Mouse (Mus musculus): ENCODE data around the gene Plekhh2. TPM values are rescaled to one million over a fixed set of nuclear protein-coding genes. Genes with fewer than 3 reads are reported as not detected.

Plekhh2 gene
- polyA plus RNA-seq, 1 experiment from 2014 or later: 0.45 TPM

DNA sequence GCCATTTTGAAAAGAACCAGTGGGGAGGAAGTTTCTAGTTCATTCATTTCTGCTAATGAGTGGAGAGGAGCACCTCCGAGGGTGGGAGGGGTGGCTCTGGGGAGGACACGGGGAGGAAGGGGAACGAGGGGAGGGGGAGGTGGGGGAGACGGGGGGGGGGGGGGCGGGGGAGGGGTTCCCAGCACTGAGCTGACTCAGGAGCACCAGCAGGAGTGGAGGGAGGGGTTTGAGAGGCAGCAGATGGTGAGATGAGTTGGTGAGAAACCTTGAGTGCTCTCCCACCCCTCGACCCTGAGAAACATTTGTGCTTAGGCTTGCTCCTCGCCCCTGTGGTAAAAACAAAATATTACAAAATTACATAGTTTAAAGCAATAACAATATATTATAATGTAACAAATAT lies 134.2 kb downstream of the Plekhh2 start:
- Histone ChIP-seq H3K36me3 (replicated peaks) (no peaks in the 10 kb centered on the region), H3K27me3 (no peaks in the 10 kb centered on the region), H3K9me3 (replicated peaks) (no peaks in the 10 kb centered on the region), H3K4me1 (replicated peaks) (peaks cover 8% of the 10 kb centered on the region; the same call in 1 of the 2 replicates), H3K4me3 (replicated peaks) (no peak overlapping the region), H3K4me2 (no peak overlapping the region), H3K27ac (replicated peaks) (no peak overlapping the region), H3K9ac (no peak overlapping the region)
- WGBS (ENCODE audit: insufficient replicate concordance): 11% methylated on average over 5 of the region's 7 CpGs
- no peak for ATAC-seq (ENCODE audit: insufficient read depth)

DNA sequence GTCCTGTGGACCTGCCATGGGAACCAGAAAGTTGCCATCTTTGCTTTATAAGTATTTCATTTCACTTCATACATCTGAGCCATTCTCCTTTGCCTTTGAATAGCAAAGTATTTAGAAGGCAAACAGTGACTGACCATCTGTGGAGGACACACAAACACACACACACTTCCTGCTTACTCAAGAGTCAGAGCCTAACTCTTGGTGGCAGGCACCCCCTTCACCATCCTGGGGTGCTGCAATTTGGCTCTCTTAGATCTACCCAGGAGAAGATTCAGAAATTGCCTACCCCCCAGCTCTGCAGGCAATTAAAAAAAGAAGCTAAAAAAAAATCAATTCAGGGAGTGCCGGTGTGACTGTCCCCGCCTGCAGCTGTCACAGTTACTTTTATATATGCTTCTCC lies 134.8 kb downstream of the Plekhh2 start:
- H3K27me3 ChIP-seq: no peaks in the 10 kb centered on the region
- no peak overlapping the region for H3K27ac ChIP-seq (replicated peaks)
- H3K9me3 ChIP-seq (replicated peaks): no peaks in the 10 kb centered on the region
- no peaks in the 10 kb centered on the region for H3K36me3 ChIP-seq (replicated peaks)
- no peak overlapping the region for H3K4me3 ChIP-seq (replicated peaks)
- 42% methylated on average over 2 of the region's 2 CpGs for WGBS (ENCODE audit: insufficient replicate concordance)
- no peak overlapping the region for H3K9ac ChIP-seq
- H3K4me1 ChIP-seq (replicated peaks): peaks cover 8% of the 10 kb centered on the region; the same call in 1 of the 2 replicates
- H3K4me2 ChIP-seq: no peak overlapping the region
- ATAC-seq (ENCODE audit: insufficient read depth): no peak

DNA sequence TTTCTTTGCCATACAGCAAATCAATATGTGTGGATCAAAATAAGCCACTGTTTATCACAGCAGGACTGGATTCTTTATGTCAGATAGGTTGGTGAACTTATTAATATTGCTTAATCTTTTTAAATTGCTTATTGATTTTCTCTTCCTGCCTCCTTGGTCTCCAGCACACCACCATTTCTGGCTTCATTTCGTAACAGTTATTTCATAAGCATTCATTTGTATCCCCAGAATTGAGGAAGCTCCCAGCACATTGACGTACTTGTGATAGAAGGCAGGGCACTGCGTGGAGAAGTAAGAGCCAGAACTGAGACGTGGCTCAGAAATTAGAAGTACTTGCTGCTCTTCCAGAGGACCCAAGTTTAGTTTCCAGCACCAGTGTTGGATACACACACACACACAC lies 135.9 kb downstream of the Plekhh2 start:
- Histone ChIP-seq H3K27me3 (no peaks in the 10 kb centered on the region), H3K9me3 (replicated peaks) (no peaks in the 10 kb centered on the region), H3K4me1 (replicated peaks) (peaks cover 8% of the 10 kb centered on the region; the same call in 1 of the 2 replicates), H3K27ac (replicated peaks) (no peak overlapping the region), H3K9ac (no peak overlapping the region), H3K4me2 (no peak overlapping the region), H3K4me3 (replicated peaks) (no peak overlapping the region), H3K36me3 (replicated peaks) (no peaks in the 10 kb centered on the region)
- 18% methylated on average over 4 of the region's 4 CpGs for WGBS (ENCODE audit: insufficient replicate concordance)
- ATAC-seq (ENCODE audit: insufficient read depth): no peak

DNA sequence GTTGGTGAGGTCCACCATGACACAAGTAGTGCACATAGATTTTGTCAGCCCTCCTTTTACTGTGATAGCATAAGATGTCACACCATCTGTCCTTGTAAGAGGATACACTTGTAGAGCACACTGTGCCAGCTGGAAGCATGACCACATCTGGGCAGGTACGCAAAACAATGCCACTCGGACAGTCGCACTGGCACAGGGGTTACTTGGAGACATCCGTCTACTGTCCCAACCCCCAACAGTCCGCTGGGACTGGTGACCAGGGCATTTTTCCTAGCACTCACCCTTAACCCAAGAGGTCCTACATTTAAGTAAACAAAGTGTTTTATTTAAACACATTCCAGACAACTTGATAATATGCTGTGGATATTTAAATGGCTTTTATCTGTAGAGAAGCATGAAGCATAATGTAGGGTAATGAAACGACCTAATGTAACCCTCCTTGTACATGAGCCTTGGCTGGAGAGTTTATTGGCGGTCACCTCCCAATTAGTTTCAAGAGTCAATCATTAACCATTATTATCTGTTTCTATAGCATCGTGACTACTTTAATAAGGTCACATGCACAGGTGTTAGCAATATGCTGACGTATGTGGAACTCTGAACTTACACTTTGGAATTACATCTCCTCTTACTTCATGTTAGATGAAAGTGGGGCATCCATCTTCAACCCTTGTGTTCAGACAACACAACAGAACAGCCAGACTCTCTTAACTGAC lies 138.8 kb downstream of the Plekhh2 start:
- Histone ChIP-seq H3K27me3 (no peaks in the 10 kb centered on the region), H3K4me3 (replicated peaks) (no peak overlapping the region), H3K9me3 (replicated peaks) (no peaks in the 10 kb centered on the region), H3K4me2 (no peak overlapping the region), H3K4me1 (replicated peaks) (peaks cover 8% of the 10 kb centered on the region; the same call in 1 of the 2 replicates), H3K36me3 (replicated peaks) (no peaks in the 10 kb centered on the region), H3K9ac (no peak overlapping the region), H3K27ac (replicated peaks) (no peak overlapping the region)
- ATAC-seq (ENCODE audit: insufficient read depth): no peak
- WGBS (ENCODE audit: insufficient replicate concordance): 69% methylated on average over 9 of the region's 9 CpGs

DNA sequence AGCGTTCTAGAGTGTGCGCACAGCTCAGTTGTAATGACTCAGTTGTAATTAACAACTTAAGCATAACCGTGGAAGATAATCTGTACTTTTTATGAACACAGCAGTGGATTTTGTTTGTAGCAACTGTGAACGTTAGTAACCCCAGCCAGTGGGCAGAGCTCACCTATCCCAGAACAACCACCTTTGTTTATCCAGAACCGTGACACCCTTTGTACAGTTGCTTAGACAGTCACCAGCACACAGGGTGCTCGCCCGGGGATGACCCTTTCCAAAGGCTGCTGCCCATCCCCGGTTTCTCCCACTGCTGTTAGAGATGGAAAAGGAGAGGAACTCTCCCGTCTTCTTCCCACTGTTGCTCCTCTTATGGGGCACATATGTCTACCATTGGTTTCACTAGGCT lies 141.8 kb downstream of the Plekhh2 start:
- WGBS (ENCODE audit: insufficient replicate concordance): 61% methylated on average over 9 of the region's 9 CpGs
- no peaks in the 10 kb centered on the region for H3K27me3 ChIP-seq
- no peak overlapping the region for H3K9ac ChIP-seq
- H3K36me3 ChIP-seq (replicated peaks): no peaks in the 10 kb centered on the region
- no peaks in the 10 kb centered on the region for H3K4me1 ChIP-seq (replicated peaks)
- no peak overlapping the region for H3K4me2 ChIP-seq
- no peak overlapping the region for H3K4me3 ChIP-seq (replicated peaks)
- ATAC-seq (ENCODE audit: insufficient read depth): no peak
- H3K9me3 ChIP-seq (replicated peaks): no peaks in the 10 kb centered on the region
- no peak overlapping the region for H3K27ac ChIP-seq (replicated peaks)

DNA sequence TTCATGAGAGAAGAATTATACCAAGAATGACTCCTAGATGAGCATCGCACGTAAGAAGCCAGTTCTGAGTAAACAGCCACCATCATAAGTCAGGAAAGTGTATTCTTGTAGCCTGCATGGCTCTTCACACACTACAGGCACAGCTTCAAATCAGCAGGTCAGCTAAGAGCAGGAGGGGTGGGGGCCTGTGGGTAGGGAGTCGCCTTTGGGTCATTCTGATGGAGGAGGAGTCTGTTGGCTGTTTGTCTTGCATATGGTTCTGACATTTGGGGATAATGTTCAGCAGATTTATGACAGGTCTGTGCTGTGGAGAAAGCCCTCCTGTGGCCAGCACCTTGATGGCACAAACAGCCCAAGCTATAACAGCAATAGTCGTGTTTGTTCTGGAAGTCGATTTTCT lies 144.5 kb downstream of the Plekhh2 start:
- H3K4me2 ChIP-seq: no peak overlapping the region
- no peaks in the 10 kb centered on the region for H3K9me3 ChIP-seq (replicated peaks)
- no peaks in the 10 kb centered on the region for H3K36me3 ChIP-seq (replicated peaks)
- H3K27me3 ChIP-seq: no peaks in the 10 kb centered on the region
- H3K4me3 ChIP-seq (replicated peaks): no peak overlapping the region
- ATAC-seq (ENCODE audit: insufficient read depth): no peak
- H3K27ac ChIP-seq (replicated peaks): no peak overlapping the region
- WGBS (ENCODE audit: insufficient replicate concordance): 66% methylated on average over 5 of the region's 5 CpGs
- no peak overlapping the region for H3K9ac ChIP-seq
- H3K4me1 ChIP-seq (replicated peaks): no peaks in the 10 kb centered on the region

DNA sequence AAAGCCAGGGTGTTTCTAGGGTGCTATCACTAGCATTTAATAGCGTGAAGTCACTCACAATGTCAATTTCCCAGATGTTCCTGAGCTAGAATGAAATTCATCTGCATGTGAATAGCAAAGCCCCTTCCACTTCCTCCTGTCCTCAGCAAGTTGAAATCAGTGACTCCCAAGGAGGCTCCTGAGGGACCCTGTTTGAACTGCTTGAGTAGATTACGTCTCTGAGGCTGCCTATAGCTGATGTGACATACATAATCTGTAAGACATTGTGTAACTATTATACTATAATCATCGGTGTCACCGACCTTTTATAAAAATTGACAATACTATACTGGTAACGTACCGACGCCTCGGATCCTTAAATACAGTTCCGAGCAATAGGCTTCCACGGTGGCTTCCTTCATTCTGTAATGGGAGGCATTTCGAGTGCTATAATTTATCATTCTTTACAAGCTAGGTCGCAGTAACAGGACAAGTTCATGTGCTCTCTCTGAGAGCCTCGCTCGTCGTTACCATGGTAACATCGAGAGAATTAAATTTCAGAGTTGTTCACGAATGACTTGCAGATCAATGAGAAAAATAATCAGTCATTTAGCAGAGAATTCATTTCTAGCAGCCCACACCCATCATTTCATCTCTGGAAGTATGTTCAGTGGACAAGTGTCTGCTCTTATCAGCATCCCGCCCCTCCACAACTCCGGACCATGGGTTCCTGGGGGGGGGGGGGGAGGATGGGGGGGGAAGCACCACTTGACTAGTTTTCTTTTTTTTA lies 145.1 kb downstream of the Plekhh2 start:
- H3K27ac ChIP-seq (replicated peaks): no peak overlapping the region
- no peaks in the 10 kb centered on the region for H3K27me3 ChIP-seq
- no peaks in the 10 kb centered on the region for H3K36me3 ChIP-seq (replicated peaks)
- no peak for ATAC-seq (ENCODE audit: insufficient read depth)
- H3K4me3 ChIP-seq (replicated peaks): no peak overlapping the region
- 72% methylated on average over 19 of the region's 19 CpGs for WGBS (ENCODE audit: insufficient replicate concordance)
- H3K9me3 ChIP-seq (replicated peaks): no peaks in the 10 kb centered on the region
- H3K4me2 ChIP-seq: no peak overlapping the region
- H3K9ac ChIP-seq: no peak overlapping the region
- H3K4me1 ChIP-seq (replicated peaks): no peaks in the 10 kb centered on the region

DNA sequence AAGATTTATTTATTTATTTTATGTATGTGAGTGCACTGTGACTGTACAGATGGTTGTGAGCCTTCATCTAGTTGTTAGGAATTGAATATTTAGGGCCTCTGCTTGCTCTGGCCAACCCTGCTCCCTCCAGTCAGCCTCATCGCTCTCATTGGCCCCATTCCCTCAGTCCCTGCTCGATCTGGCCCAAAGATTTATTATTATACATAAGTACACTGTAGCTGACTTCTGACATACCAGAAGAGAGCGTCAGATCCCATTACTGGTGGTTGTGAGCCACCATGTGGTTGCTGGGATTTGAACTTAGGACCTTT lies 145.7 kb downstream of the Plekhh2 start:
- Histone ChIP-seq H3K27me3 (no peaks in the 10 kb centered on the region), H3K4me3 (replicated peaks) (no peak overlapping the region), H3K4me2 (no peak overlapping the region), H3K27ac (replicated peaks) (no peak overlapping the region), H3K9ac (no peak overlapping the region), H3K36me3 (replicated peaks) (no peaks in the 10 kb centered on the region), H3K9me3 (replicated peaks) (no peaks in the 10 kb centered on the region), H3K4me1 (replicated peaks) (no peaks in the 10 kb centered on the region)
- no peak for ATAC-seq (ENCODE audit: insufficient read depth)
- WGBS (ENCODE audit: insufficient replicate concordance): 63% methylated on average over 3 of the region's 3 CpGs

DNA sequence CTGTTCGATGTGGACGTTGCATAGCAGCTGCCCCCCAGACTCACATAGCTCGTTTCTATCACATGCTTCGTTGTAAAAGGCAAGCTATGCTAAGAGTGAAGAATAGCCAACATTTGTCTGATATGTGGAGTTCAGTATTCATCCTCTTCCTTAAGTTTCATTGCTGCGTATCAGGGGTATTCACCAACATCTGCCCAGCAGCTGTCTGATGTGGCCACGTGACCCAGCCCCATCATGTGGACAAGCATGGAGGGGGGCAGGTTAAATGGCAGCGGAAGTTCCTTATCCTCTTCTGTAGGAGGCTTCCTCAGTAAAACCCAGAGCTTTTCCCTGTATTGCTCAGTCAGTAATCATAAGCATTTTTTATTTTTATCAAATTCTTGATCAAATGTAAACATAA lies 146.1 kb downstream of the Plekhh2 start:
- Histone ChIP-seq H3K4me1 (replicated peaks) (no peaks in the 10 kb centered on the region), H3K9ac (no peak overlapping the region), H3K9me3 (replicated peaks) (no peaks in the 10 kb centered on the region), H3K36me3 (replicated peaks) (no peaks in the 10 kb centered on the region), H3K4me2 (no peak overlapping the region), H3K27me3 (no peaks in the 10 kb centered on the region), H3K4me3 (replicated peaks) (no peak overlapping the region), H3K27ac (replicated peaks) (no peak overlapping the region)
- 60% methylated on average over 7 of the region's 7 CpGs for WGBS (ENCODE audit: insufficient replicate concordance)
- no peak for ATAC-seq (ENCODE audit: insufficient read depth)

DNA sequence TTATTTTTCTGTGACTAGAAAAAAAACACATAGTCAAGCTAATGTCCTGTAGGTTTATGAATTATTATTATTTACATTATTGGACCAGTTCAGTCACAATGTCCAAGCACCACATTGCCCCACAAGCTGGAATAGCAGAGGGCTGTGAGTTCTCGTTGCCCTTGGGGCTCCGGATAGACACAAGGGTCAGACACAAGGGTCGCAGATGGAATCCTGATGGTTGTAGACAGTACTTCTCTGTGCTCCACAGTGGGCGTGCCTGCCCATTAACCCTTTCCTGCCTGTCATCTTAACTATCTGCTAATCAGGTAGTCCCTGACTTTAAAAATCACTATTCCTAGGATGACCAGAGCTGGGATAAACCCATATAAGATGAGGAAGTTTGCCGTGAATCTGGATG lies 146.5 kb downstream of the Plekhh2 start:
- Histone ChIP-seq H3K4me2 (no peak overlapping the region), H3K4me3 (replicated peaks) (no peak overlapping the region), H3K9ac (no peak overlapping the region), H3K27ac (replicated peaks) (no peak overlapping the region), H3K27me3 (no peaks in the 10 kb centered on the region), H3K9me3 (replicated peaks) (no peaks in the 10 kb centered on the region), H3K4me1 (replicated peaks) (no peaks in the 10 kb centered on the region), H3K36me3 (replicated peaks) (no peaks in the 10 kb centered on the region)
- no peak for ATAC-seq (ENCODE audit: insufficient read depth)
- 55% methylated on average over 5 of the region's 5 CpGs for WGBS (ENCODE audit: insufficient replicate concordance)

DNA sequence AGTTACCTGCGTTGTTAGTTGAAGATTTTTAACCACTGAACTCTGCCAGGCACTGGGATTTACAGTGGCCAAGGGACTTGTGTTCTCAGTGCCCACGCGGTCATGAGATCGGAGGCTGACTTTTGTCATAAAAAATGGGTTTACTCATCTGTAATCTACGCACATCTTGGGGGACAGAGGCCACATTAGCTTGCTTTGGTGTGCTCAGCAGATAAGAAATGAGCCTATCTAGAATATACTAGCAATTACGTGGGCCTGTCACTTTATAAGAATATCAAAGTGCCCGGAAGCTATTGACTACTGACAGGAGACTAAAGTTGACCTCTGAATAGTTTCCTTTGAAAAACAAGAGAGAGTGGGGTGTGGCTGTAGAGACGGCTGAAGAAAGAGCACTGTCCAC lies 147.3 kb downstream of the Plekhh2 start:
- no peaks in the 10 kb centered on the region for H3K9me3 ChIP-seq (replicated peaks)
- H3K27ac ChIP-seq (replicated peaks): no peak overlapping the region
- no peak overlapping the region for H3K9ac ChIP-seq
- ATAC-seq (ENCODE audit: insufficient read depth): no peak
- WGBS (ENCODE audit: insufficient replicate concordance): 69% methylated on average over 8 of the region's 8 CpGs
- no peak overlapping the region for H3K4me2 ChIP-seq
- no peaks in the 10 kb centered on the region for H3K36me3 ChIP-seq (replicated peaks)
- no peak overlapping the region for H3K4me3 ChIP-seq (replicated peaks)
- H3K4me1 ChIP-seq (replicated peaks): 0 out of 2 replicates have a peak, but pooled peaks cover 2% of the 10 kb centered on the region
- no peaks in the 10 kb centered on the region for H3K27me3 ChIP-seq
